Mouse (Mus musculus): Measurements from ENCODE around the gene Mief1. TPM values are rescaled to one million over a fixed set of nuclear protein-coding genes. Genes with fewer than 3 reads are reported as not detected.

Mief1 gene
- polyA plus RNA-seq, 1 experiment: 13.5 TPM

DNA sequence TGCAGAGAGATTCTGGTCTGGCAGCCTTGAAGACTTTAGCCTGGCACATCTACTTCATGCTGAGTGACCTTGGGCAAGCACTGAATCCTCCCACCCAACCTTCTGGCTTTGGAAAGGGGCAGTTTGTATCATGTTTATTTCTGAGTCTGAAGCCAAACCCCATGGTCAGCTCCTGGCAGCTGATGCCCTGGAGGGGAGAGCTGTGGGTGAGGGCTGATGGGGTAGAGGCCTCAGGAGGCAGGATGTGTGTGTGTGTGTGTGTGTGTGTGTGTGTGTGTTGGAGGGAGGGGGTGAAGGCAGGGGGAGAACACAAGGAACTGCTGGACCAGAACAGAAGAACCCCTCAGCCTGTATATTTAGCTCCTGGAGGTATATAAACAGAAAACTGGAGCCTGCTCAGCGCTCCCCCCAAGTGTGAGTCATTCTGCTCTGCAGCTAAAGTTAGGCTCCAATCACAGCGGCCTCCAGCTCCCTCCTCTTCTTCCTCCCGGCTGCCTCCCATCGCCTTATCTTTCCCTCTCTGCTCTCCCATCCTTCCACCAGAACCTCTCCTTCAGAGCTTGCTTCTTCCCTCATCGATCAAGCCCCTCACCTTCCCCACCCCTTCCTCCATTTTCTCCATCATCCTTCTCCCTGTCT lies 44.4 kb downstream of the Mief1 start:
- peaks cover 80% of the 10 kb centered on the region for H3K27me3 ChIP-seq (replicated peaks)
- H3K4me1 ChIP-seq: peaks cover 4% of the 10 kb centered on the region
- no peaks in the 10 kb centered on the region for H3K36me3 ChIP-seq (replicated peaks; ENCODE audit: low read length)
- H3K9me3 ChIP-seq: no peaks in the 10 kb centered on the region
- no peak for TF ChIP-seq FLI1 (IDR thresholded peaks at IDR 0.05; ENCODE audit: low read length)
- no peak for TF ChIP-seq GATA1 (IDR thresholded peaks at IDR 0.05; ENCODE audit: borderline replicate concordance, low read length)
- no peak overlapping the region for H3K4me3 ChIP-seq (replicated peaks)

DNA sequence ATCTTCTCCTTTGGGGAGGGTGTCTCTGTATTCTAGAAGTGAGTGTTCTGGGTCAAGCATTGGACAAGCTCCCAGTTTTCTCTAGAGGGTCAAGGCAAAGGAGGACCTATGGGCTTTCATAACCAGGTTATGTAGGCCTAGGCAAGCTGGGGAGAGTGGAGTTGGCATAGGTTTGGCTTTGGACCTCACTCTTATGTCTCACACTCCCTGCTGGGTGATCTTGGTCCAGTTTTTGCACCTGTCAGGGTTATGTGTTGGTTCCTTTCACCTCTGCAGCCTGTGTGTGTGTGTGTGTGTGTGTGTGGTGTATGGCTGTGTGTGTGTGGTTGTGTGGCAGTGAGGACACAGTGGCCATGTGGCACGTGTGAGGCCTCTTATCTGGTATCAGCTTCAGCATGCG lies 45.2 kb downstream of the Mief1 start:
- peaks cover 80% of the 10 kb centered on the region for H3K27me3 ChIP-seq (replicated peaks)
- TF ChIP-seq FLI1 (IDR thresholded peaks at IDR 0.05; ENCODE audit: low read length): no peak
- no peak for TF ChIP-seq GATA1 (IDR thresholded peaks at IDR 0.05; ENCODE audit: borderline replicate concordance, low read length)

DNA sequence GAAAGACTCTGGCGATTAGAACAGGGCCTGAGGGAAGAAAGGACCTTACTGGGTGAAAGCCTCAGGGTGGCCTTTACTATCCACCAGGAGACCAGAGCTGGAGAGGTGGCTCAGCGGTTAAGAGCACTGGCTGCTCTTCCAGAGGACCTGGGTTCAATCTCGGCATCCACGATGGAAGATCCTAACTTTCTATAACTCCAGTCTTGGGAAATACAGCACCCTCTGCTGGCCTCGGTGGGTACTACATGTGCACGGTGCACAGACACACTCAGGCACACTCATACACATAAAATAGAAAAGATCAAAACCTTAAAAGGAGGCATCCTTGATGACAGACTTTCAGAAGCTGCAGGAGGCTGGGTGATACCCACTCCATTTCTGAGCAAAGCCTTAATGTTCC lies 46.8 kb downstream of the Mief1 start:
- H3K27me3 ChIP-seq (replicated peaks): peaks cover 82% of the 10 kb centered on the region

More for the DNA sequence above, 45.2 kb downstream of the Mief1 start:
- H3K4me3 ChIP-seq (replicated peaks): no peak overlapping the region
- H3K9me3 ChIP-seq: no peaks in the 10 kb centered on the region
- H3K4me1 ChIP-seq: no peaks in the 10 kb centered on the region; the same call in 1 of the 2 replicates
- no peaks in the 10 kb centered on the region for H3K36me3 ChIP-seq (replicated peaks; ENCODE audit: low read length)

DNA sequence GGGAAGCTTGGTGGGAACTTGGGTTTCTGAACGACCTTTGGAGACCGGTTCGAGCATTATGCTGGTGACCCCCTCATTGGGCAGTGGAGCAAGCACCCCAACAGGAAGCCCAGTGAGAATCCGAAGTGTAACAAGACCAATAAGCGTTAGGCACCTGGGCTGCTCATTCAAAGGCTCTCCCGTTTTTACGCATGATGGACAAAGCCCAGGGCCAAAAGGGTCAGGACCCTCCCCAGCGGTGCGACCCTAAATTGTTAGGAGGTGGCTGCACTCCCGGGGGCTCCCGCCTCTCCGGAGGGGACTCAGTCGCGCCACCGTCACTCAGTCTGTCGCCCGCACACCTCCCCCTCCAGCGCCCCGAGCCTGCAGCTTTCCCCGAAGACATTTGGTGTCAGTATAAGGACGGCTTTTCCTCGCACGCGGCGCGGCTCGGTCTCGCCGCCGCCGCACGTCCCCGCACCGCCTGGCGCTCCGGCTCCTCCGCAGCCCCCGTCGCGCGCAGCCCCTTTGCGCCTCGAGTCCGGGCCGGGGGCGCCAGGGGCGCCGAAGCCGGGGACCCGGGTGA lies 53.1 kb downstream of the Mief1 start, which contains the start of gene Cacna1i:
TSS of gene Cacna1i (plus strand) at position 388 of the 565 bp plus-strand sequence.
- no peak for TF ChIP-seq FLI1 (IDR thresholded peaks at IDR 0.05; ENCODE audit: low read length)
- TF ChIP-seq GATA1 (IDR thresholded peaks at IDR 0.05; ENCODE audit: borderline replicate concordance, low read length): no peak
- H3K27me3 ChIP-seq (replicated peaks): peaks cover 98% of the 10 kb centered on the region
- H3K4me3 ChIP-seq (replicated peaks): peak within 1 kb of the TSS; percentile 69
- peaks cover 6% of the 10 kb centered on the region for H3K4me1 ChIP-seq
- H3K9me3 ChIP-seq: no peaks in the 10 kb centered on the region
- H3K36me3 ChIP-seq (replicated peaks; ENCODE audit: low read length): no peaks in the 10 kb centered on the region

More for the DNA sequence above, 46.8 kb downstream of the Mief1 start:
- no peaks in the 10 kb centered on the region for H3K9me3 ChIP-seq
- H3K4me3 ChIP-seq (replicated peaks): no peak overlapping the region
- H3K36me3 ChIP-seq (replicated peaks; ENCODE audit: low read length): no peaks in the 10 kb centered on the region
- TF ChIP-seq FLI1 (IDR thresholded peaks at IDR 0.05; ENCODE audit: low read length) (no peak), GATA1 (IDR thresholded peaks at IDR 0.05; ENCODE audit: borderline replicate concordance, low read length) (no peak)
- no peaks in the 10 kb centered on the region; the same call in 1 of the 2 replicates for H3K4me1 ChIP-seq

DNA sequence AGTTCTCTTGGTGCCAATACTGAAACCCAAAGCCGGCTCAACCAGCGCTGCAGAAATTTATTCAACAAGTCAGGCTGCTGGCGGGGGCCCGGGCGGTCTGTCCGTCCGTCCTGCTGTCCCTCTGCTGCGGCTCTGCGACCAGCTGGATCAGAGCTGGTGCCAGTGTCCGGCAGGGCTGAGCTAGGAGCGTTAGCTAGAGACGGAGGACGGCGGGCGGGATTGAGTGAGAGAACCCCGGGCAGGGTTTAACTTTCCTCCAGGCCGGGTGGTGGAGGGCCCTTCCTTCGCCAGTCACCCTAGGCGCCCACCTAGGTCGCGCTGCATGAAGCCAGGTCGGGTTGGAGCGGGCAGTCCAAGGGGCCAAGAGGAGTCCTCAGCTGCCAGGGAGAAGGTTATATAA lies 54.2 kb downstream of the Mief1 start:
- H3K4me1 ChIP-seq: peaks cover 6% of the 10 kb centered on the region
- no peaks in the 10 kb centered on the region for H3K36me3 ChIP-seq (replicated peaks; ENCODE audit: low read length)
- H3K9me3 ChIP-seq: no peaks in the 10 kb centered on the region
- H3K4me3 ChIP-seq (replicated peaks): no peak overlapping the region
- H3K27me3 ChIP-seq (replicated peaks): peaks cover 98% of the 10 kb centered on the region
- no peak for TF ChIP-seq FLI1 (IDR thresholded peaks at IDR 0.05; ENCODE audit: low read length)
- no peak for TF ChIP-seq GATA1 (IDR thresholded peaks at IDR 0.05; ENCODE audit: borderline replicate concordance, low read length)

DNA sequence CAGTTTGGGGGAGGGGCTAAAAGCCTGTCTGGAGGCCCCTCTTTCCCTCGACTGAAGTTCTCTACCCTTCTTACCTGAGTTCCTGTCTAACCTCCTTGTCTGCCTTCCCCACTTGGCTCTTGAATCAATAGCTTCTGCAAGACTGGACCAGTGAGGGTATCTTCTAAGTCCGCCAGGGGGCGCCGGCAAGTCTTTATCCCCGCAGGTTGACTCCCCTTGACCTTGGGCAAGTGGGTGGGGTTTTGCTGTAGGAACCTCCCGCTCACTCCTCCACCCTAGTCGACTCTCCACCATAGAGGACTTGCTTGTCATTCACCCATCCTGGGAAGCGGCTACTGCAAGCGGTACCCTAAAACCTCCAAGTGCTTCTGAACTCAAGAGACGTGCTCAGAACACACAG lies 55.6 kb downstream of the Mief1 start:
- H3K4me1 ChIP-seq: peaks cover 6% of the 10 kb centered on the region
- TF ChIP-seq FLI1 (IDR thresholded peaks at IDR 0.05; ENCODE audit: low read length) (no peak), GATA1 (IDR thresholded peaks at IDR 0.05; ENCODE audit: borderline replicate concordance, low read length) (no peak)
- H3K4me3 ChIP-seq (replicated peaks): no peak overlapping the region
- H3K27me3 ChIP-seq (replicated peaks): peaks cover 98% of the 10 kb centered on the region
- H3K9me3 ChIP-seq: no peaks in the 10 kb centered on the region
- H3K36me3 ChIP-seq (replicated peaks; ENCODE audit: low read length): no peaks in the 10 kb centered on the region

DNA sequence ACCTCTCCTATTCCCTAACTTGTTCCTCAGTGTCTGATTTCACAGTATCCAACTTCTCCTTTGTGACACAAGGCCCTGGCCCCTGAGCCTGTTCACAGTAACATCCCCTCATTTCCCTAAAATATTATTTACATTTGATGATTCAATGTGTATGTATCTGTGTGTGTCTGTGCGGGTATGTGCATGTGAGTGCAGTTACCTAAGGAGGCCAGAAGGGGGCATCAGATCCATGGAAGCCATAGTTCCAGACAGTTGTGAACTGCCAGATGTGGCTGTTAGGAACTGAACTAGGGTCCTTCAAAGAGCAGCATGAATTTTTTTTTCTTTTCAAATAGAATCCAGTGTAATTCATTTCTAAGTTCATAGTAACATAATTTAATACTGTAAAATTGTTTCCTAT lies 63.3 kb downstream of the Mief1 start:
- Histone ChIP-seq H3K27me3 (replicated peaks) (peaks cover 60% of the 10 kb centered on the region), H3K4me3 (replicated peaks) (no peak overlapping the region), H3K9me3 (peaks cover 15% of the 10 kb centered on the region), H3K36me3 (replicated peaks; ENCODE audit: low read length) (no peaks in the 10 kb centered on the region), H3K4me1 (no peaks in the 10 kb centered on the region)
- TF ChIP-seq FLI1 (IDR thresholded peaks at IDR 0.05; ENCODE audit: low read length): no peak

Other genes starting within 250 kb of the Mief1 start
- 107 and 125 TPM in 2 replicates for gene Pdgfb, start 219.0 kb upstream of the Mief1 start, polyA plus RNA-seq (2012; ENCODE audit: insufficient read depth, low replicate concordance)
- gene Syngr1, start 142.7 kb upstream of the Mief1 start, polyA plus RNA-seq (2012; ENCODE audit: insufficient read depth, low replicate concordance): 113 and 163 TPM in 2 replicates
- 145 and 190 TPM in 2 replicates for gene Rpl3, start 142.2 kb upstream of the Mief1 start, polyA plus RNA-seq (2012; ENCODE audit: insufficient read depth, low replicate concordance)
- gene Tab1, start 100.9 kb upstream of the Mief1 start, polyA plus RNA-seq (2012; ENCODE audit: insufficient read depth, low replicate concordance): 9.9 and 10.9 TPM in 2 replicates
- gene Mgat3, start 60.3 kb upstream of the Mief1 start, polyA plus RNA-seq (2012; ENCODE audit: insufficient read depth, low replicate concordance): not detected in 2 replicates
- gene AC140267.1, start 1.8 kb downstream of the Mief1 start, polyA plus RNA-seq (2012; ENCODE audit: insufficient read depth, low replicate concordance): 6.2 TPM in 1 of 2 replicates, not detected in the other
- 278 and 483 TPM in 2 replicates for gene Atf4, start 21.2 kb downstream of the Mief1 start, polyA plus RNA-seq (2012; ENCODE audit: insufficient read depth, low replicate concordance)
- 19.7 and 57.2 TPM in 2 replicates for gene Rps19bp1, start 30.3 kb downstream of the Mief1 start, polyA plus RNA-seq (2012; ENCODE audit: insufficient read depth, low replicate concordance)
- gene Cacna1i, start 53.2 kb downstream of the Mief1 start, polyA plus RNA-seq (2012; ENCODE audit: insufficient read depth, low replicate concordance): not detected in 2 replicates